Mouse (Mus musculus) thymus, postnatal 4 days (tissue): ENCODE measurements around the gene Srrm4.

Experiments used
- DNase-seq: peaks from one replicate; pipeline ENCODE4 v3.0.0; 2021

Gene Srrm4

DNA sequence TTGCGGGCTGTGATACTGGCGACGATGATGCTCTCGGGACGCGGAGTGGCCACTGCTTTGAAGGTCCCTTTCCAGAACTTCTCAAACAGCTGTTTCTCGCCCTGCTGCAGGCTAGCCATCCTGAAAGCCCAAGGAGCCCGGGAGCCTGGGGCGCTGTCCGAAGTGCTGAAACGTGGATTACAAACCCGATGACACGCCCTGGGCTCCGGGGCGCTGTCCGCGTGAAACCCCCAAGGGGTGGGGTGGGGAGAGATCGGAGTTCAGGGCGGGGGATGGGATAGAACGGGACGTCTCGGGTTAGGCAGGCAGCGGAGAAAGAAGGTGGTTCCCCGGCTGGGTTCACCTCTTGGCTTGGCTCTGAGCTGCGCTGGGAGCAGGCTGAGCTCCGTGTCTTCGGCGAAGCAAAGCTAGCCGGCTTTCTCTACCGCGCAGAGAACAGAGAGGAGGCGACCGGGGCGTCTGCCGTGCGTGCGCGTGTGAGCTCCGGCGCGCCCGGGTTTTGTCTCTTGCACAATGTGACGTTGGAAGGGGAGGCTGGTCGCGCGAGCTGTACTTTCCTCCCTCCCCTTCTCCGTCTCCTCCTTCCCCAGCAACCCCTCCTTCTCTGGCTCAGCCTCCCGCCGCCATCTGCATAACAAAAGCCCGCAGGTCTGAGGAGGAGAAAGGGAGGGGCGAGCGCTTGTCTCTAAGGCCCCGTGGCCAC lies at the start of gene Srrm4:
Gene Srrm4, minus strand, starts transcription at position 472 of the 703 bp plus-strand sequence.
- DNase-seq, result peak; percentile 53

DNA sequence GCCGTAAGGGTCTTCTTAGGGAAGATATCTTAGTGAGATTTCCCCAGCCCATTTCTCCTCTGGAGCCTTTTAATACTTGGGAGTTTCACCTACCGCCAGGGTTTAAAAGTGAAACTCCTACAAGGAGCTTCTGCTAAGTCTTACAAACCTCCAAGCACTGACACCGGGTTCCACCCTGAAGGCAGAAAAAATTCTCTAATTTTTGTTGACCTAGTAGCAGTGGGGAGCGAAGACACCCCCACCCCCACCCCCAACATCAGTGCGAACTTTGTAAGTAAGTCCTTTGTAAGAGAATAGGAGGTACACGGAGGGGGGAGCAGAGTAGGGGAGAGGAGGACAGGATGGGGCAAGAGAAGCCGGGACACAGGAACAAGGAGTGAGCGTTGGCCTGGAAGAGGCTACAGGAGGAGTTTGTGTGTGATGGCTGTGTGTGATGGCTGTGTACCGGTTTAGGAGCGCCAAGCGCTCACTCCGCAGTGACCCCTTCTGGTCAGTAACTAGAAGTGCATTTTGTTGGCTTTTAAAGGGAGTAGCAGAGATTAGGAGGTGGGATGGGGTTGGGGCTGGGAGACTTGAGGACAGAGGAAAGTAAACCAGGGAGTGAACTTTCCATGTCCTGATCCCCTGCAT lies 1.3 kb upstream of the Srrm4 start:
- DNase-seq, result peak; percentile 21

DNA sequence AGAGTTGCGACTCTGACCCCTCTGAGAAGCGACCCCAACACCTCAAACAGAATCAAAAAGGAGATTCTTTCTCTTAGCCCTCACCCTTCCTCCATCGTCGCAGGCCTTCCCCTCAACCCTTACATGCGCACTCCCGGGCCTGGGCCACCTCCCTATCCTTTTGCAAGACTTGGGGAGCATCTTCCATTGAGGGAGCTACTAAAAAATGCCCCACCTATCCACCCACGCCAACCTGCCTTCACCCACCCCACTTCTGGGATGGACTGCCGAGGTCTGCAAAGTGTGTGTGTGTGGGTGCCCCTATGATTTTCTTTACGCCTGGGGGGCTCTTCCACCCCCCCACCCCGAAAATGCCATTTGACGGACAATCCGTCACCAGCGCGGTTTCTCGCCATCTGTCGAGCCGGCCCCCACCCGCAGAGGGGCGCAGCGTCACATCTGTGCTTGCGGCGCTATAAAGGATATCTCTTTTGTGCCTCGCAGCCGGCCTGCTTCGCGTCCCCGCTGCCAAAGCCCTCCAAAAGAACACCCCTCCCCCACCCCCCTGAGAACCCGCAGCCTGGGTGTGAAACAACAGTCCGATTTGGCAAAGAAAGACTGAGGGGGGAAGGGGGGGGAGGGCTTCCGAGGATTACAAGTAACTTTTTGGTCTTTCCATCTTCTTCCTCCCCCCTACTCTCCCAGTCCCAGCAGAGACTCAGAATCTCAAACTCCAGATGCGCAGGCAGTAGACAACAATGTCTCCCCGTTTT lies 608 bp upstream of the Srrm4 start:
- no peak for DNase-seq

DNA sequence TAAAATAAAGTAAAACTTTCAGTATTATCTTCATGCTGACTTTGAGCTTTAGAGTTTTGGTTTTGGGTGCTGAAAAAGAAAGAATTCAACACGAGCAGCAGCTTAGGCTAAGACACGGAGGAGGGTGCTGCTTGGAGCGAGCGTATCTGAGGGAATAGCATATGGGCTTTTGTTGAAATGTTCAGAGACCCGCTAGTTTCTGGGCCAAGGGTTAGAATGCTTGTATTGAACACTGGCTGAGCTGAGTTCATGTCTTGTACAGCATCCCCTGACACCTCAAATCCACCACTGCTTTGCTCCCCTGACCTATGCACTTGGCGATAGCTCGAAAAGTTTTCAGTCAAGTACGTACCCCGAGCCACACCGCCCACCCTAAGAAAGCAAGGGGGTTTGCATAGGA lies 919 bp downstream of the Srrm4 start:
- no peak for DNase-seq

DNA sequence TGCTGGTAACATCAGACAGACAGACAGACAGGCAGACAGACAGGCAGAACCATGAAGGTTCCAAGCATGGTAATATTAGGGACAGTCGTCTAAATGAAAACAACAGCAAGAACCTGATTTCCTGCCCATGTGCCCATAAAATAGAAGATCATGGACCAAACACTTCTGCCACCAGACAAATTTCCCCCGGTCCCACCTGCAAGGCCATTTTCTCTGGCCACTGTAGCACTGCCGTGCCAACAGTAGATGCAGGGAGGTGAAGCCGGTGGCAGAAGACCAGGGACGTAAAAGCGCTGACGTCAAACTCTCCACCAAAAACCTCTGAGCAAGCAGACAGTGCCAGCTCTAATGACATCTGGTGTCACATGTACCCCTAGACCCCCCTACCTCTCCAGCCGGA lies 2.0 kb downstream of the Srrm4 start:
- no peak for DNase-seq

DNA sequence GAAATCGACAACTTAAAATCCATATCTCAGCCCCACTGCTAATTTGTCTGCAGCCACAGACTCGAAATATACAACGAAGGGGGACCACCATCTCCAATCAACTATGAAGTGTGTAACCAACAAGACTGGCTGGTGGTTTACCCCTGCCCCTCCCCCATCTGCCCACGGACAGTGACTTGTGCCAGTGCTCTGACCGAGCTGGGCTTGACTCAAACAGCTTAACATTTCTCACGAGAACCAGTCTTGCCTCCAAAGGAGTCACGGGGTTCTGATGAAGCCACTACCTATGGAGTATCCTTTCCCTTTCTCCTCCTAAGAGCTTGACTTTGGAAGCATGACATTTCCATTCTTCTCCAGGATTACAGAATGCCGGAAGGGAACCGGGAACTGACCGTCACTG lies 2.8 kb downstream of the Srrm4 start:
- DNase-seq, result no peak

DNA sequence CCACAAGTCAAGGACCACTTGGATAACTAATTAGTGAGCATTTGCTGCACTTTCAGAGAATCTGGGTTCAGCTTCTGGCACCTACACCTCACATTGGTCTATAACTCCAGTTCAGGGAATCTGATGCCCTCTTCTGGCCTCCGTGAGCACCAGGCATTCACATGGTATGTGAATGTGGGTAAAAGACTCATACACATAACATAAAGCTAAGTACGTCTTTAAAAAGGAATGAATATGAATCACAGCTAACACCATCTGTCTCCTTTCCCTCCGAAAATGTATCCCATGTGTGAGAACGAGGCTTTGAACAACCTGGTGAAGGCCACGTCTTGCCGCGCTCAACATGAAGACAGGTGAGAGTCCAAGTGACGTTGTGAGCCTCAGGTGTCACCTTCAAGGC lies 12.1 kb downstream of the Srrm4 start:
- DNase-seq, result no peak

DNA sequence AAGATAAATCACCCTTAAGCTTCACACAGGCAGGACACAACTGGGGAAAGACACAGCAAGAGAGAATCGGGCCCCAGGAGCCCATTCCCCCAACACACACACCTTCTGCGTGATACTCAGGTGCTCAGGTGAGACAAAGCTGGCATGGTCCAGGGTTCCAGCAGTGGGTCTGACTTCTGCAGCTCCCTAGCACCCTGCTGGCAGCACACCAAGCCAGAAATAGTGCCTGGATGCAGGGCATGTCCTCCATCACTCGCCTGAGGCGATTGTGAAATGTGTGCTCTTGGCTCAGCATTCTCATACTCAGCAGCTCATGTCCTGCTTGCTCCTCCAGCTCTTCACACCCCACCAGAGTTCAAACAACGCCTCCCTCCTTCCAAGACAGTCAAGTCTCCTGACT lies 14.5 kb downstream of the Srrm4 start:
- no peak for DNase-seq

DNA sequence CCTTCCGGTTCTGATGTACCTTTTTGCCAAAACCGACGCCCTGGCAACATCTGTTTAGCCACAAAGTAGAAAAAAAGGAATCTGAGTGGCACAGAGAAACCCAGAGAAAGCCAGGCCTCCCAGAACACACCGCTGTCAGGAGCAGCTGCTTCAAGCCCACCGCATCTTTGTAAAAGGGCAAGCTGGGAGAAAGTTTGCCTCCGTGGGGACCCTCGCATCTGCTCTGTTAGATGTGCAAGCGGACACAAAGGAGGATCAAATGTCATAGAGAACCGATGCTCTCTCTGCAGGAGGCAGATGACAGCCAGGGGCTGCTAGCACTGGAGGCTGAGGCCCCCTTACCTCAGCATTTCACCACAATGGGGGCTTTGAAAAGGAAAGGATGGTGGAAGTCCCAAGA lies 18.3 kb downstream of the Srrm4 start:
- DNase-seq, result no peak

DNA sequence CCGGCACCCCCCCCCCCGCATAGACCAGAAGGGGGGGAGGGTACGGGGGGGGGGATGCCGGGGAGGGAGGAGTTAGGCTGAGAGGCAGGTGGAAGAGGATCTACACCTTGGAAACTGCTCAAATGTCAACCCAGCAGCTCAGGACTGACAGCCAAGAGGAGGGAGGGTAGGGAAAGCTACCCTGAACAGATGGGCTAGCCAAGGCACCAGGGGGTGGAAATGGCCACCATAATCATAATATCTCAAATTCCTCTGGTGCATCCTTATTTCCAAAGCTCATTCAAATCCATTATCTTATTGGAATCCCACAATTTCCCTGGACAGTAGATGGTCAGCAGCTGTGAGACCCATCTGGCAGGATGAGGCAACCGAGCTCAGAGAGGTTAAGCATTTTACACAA lies 19.7 kb downstream of the Srrm4 start:
- DNase-seq, result no peak

DNA sequence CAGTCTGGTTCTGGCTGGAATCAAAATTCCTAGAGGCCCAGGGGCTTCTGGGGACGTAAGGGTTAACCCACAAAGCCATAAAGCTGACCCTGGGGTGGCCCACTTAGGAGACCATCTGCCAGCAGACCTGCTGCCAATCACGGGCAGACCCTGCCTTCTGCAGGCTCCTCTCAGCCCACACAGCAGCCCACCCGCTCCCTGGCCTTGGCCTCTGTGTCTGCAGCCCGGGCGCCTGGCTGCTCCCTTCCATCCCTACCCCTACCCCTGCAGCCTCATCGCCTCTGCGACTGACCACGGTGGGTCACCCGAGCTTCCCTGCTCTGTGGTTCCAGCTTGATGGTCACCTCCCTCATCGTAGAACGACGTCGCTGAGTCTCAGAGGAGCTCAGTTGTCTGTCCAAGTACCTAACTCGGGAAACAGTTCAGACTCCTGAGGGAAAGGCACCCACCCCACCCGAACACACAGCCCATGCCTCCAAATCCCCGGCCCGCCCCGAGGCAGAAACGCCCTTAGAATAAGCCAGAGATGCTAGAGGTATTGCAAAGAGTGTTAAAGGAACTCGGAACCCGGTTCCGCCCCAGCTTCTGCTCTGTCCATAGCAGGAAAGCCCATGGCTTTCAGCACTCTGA lies 20.3 kb downstream of the Srrm4 start:
- no peak for DNase-seq

DNA sequence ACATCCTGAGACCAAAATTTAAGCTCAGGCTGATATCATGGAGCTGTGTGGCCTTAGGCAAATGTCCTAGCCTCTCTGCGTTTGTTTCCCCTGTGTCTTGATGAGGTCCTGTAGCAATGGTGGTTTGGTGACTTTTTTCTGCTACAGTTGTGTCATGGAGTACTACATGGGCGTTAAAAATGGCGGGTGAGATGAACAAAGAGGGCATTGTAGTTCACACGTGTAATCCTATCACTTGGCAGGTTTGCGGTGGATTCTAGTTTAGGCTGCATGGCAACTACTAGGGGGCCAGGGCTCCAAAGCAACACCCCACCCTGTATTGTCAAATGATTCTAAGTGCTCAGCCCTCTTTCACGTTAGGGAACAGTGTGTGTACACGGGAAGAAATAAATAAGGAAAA lies 21.1 kb downstream of the Srrm4 start:
- no peak for DNase-seq

DNA sequence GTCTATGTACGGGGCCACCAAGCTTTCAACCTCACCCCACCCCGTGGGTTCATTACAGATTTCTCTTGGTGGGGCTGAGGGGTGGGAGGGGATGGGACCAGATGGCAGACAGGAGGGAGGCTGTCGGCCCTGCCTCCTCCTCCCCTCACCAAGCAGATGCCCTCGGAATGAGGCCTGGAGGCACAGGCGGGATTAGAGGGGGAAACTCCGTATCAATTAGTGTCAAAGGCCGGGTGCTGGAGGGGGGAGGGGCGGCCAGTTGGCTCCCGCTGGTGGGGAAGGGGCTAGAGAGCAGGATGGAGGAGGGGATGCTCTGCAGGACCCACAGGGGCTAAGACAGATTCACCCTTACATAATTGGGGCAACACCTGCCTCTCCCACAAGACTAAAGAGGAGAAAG lies 22.0 kb downstream of the Srrm4 start:
- no peak for DNase-seq

DNA sequence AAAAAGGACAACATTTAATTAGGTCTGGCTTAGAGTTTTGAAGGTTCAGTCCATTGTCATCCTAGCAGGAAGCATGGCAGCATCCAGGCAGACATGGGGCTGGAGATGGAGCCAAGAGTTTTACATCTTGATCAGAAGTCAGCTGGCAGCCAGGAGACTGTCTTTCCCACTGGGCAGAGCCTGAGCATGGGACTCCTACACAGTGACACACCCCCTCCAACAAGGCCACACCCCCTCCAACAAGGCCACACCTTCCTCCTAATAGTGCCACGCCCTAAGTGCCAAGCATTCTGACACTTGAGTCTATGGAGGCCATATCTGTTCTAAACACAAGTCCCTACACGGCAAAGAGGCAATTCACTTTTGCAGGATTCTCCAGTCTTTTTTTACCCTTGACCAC lies 23.6 kb downstream of the Srrm4 start:
- no peak for DNase-seq

DNA sequence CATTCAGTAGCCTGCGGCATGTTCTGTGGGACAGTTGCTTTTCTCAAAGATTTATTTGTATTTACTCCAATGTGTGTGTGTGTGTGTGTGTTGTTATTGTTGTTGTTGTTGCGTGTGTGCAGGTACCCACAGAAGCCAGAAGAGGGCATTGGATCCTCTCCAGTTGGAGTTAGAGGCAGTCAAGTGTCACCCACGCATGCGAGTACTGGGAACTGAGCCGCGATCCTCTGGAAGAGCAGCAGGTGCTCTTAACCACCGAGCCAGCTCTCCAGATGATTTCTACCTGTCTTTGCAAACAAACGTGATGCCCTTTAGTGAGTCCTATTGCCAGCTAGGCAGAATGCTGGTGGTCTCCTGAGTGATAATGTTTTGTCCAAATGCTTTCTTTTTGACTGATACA lies 24.3 kb downstream of the Srrm4 start:
- no peak for DNase-seq

DNA sequence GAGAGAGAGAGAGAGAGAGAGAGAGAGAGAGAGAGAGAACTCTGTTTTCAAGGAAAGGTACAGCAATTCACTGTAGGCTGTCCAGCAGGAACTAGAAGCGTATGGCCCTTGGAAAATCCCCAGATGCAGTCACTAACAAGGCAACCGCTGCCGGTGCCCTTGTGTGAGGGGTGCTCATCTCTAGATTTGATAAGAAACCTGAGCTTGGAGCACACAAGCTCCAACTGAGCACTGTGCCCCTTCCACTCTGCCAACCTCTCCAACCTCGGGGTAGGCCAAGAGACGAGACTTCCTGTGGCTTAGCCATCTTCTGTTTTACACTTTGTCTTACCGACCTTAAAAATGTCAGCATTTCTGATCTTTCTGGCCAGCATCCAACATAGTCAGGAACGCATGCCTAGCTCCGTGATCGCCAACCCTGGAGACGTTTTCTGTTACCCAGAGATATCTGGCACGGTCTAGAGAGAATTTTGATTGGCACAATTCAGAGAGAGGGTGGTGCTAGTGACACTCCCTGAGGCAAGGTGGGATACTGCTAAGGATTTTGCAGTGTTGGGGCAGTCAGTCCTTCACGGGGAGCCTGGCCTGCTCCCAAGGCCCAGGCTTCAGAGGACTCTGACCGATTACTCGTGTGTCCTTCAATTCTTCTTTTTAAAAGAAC lies 25.1 kb downstream of the Srrm4 start:
- DNase-seq, result no peak

DNA sequence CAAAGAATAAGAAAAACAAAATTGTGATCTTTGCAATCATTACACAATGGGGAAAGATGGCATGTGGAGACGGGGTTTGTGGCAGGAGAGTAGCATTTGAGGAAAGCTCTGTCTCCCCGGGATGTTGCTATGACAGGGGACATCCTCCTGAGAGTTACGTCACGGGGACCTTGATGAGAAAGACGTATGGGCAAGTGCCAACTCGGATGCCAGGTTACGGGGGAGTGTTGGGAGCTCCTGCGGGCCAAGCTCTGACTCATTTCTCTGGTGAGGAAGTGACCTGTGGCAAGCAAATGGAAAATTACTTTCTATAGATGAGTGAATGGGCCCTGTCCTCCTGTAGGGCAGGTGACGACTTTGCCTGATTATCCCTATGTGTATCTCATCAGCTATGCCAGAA lies 26.0 kb downstream of the Srrm4 start:
- DNase-seq, result no peak

DNA sequence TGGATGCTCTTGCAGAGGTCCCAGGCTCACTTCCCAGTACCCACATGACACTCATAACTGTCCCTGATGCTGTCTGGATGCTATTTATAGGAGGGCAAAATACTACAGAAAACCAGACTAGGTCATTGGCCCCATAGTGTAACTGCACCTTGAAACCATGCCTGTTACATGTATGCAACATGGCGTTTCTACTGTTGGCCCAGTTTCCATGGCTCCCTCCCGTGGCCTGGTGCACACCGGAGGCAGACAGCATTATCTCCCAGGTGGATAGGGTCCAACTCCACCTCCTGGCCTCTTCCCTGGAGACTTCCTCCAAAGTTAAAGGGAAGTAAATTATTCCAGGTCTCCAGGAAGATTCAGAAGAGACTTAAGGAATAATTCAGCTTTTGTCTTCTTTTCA lies 27.2 kb downstream of the Srrm4 start:
- no peak for DNase-seq

DNA sequence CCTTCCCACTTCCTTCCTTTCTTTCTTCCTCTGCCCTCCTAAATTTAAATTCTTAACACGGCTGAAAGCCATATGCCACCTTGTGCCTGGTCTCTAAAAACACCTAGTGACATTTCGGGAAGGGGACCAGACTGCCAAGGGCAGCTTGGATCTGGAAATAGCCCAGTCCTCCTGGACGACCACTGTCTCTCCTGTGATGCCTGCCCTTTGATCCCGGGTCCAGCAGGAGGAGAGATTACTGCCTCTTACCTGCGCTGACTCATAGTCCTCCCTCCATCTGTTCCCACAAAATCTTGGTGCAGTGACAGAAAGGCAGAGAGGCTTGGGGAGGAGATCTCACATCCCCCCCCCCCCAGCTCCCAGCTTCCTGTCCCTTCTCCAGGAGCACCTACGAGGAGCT lies 27.9 kb downstream of the Srrm4 start:
- no peak for DNase-seq

DNA sequence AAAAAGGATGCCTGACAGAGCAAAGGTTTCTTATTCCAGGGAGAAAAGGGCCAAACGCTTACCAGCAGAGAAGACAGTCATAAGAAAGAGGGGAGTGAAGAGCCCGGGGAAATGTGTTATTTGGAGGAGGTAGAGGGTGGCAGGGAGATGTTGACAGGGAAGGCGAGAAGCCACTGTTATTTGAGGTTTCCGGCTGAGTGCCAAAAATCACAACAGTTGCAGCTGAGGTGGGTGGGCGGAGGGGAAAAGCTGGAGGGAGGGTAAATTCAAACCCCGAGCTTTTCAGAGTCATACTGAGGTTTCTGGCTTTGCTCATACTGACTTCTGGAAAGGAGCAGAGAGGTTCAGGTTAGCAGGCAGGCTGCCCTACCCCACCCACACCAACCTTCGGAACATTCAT lies 32.5 kb downstream of the Srrm4 start:
- DNase-seq, result no peak

DNA sequence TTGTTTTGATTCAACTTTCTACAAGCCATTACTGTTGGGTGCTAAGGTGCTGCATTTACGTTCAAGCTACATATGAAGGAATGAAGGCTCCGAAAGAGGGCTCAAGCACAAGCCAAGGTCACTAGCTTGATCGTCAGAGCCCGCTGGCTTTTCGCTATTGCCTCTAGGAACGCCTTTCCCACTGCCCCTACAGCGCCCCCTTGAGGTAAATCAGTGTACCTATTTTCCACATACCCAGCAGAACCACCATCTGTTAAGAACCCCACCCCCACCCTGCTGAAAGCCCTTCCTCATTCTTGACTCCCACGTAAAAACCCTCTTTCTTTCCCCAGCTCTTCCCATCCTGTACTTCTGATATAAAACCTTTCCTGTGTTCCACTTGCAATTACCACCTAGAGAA lies 35.0 kb downstream of the Srrm4 start:
- DNase-seq, result no peak

DNA sequence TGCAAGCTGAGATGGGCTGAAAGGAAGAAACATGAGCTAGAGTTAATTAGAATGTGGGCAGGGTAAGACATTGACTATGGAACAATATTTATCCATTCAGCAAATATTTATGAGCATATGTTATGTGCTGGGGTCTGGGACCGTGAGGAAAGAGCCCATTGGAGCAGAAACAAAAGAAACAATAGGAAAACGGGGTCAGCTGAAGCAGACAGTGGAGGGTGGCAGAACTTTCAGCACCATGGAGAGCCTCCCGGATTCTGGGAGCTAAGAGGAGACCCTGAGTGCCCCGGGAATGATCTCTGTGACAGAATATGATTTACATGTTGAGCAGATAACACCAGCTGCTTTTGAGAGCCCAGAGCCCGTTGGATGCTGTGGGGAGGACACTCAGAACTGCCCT lies 37.7 kb downstream of the Srrm4 start:
- DNase-seq, result peak; percentile 9

DNA sequence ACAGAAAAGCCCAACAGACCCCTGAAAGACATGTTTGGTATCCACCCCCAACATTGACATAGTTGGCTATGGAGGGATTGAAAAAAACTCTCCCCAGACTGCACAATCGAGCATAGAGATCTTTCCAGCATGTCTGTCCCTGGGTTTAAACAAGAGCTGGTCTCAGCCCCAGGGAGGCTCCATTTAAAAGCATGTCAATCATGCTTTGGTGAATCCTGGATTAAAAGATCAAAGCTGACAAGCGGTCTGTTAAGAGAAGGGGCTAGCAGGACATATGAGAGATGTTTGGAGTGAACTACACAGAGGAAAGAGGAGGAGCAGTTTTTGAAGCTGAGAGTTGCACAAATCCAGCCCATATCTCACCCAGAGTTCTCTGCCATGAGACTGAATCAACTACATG lies 38.5 kb downstream of the Srrm4 start:
- no peak for DNase-seq
